Mouse (Mus musculus): ENCODE measurements around the gene Hltf.
"Not testable (repeated sequence)": the region's sequence is repeated elsewhere in the genome, so short reads cannot be mapped to it uniquely, and the experiment has no call there.

Gene Hltf

DNA sequence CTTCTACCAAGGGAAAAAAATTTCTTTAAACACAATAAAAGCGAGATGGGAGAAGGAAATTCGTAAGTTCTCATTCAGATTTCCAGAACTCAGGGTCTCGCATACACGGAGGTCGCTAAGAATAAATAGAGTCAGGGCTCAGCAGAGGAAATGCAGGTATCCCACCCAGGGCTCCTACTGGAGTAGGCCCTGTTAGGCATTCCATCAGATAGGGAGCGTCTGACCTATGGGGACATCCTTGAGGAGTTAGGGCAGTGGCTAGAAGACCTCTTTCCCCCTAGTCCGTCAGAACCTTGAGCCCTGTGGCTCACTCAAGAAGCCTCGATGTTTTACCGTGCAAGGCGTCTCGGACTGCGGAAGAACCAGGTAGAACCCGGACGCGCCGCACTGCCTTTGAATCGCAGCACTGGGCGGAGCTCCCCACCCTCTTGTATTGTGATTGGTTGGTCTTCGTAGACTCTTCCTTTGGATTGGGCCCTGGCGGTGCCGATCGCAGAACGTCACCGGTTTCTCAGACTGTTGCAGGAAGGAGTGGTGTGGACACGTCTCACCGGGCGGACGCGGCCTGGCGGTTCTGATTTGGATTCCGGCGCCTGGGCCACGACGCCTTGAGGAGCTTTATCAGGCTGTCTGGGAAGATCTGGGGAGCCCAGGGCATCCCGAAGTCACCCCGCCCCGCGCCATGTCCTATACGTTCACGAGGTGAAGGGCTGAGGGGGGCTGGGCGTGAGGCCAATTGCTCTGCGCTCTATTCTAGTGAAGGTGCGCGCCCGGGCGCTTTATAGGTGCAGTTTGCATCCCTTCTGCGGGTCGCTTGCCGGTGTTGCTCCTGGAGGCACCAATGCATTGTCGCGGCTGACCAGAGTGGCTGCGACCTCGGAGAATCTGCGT is at the start of gene Hltf:
Hltf (plus strand) TSS at position 506 of the 891 bp plus-strand sequence.
- DNase-seq (ENCODE audit: low read depth) = peak; percentile 84

DNA sequence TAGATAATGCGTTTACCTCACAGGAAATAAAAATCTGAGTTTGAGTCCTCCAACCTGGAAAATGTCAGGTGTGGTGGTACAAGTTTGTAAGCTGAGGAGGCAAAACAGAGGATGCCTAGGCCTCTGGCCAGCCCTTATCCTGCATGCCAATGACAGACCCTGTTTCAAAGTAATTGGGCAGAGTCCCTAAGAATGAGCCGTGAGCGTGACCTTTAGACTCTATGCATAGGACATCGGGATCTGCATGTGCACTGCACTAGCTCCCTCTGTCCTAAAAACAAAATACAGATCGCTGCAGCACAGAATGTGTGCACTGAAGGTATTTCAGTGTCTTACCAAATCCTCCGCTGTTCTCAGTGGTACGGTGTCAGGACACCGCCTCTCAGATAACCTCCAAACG is 47.1 kb upstream of the Hltf start:
- DNase-seq (ENCODE audit: low read depth) = no peak

DNA sequence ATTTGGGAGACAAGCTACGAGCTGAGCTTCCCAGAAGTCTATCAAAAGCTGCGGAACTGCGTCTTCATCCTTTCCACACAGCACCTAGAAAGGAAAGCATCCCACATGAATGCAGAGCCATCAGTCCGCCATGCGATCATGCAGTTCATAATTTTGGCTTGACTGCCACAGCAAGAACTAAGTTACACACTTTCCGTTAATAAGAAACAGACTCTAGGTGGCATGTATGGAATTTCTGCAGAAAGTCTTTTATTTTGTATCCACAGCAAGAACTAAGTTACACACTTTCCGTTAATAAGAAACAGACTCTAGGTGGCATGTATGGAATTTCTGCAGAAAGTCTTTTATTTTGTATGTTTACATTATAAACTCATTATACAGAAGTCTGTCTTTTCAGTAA is 46.7 kb upstream of the Hltf start:
- DNase-seq (ENCODE audit: low read depth) = not testable (repeated sequence)

DNA sequence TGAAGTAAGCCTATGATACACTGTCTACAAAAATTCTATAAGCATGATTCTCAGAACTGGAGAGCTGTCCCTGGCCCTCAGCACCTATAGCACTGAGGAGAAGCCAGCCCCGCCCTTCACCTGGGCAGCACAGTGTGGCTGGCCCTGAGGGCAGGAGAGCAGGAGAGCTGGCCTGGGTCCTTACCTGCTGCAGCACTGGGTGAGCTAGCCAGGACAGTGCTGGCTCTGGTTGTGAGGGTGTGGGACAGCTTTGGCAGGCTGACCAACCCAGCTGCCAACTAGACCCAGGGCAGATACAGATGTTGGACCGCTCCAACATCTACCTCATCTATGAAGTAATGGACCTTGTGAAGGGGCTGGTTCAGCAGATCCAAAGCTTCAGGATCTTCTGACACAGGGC is 43.2 kb upstream of the Hltf start:
- DNase-seq (ENCODE audit: low read depth) = no peak

DNA sequence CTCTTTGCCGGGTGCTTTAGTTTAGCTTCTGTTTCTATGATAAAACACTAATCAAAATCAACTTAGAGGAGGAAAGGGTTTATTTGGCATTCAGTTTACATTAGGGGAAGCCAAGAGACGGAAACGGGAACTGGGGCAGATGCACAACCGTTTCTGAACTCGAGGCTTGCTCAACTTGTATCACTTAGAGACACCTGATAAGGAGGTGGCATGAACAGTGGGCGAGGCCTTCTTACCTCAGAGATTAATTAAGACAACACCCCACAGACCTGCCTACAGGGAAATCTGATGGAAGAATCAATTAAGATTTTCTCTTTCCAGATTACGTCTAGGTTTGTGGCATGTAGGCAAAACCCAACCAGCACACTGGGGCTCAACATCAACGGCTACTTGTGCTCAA is 39.5 kb upstream of the Hltf start:
- DNase-seq (ENCODE audit: low read depth) = no peak

DNA sequence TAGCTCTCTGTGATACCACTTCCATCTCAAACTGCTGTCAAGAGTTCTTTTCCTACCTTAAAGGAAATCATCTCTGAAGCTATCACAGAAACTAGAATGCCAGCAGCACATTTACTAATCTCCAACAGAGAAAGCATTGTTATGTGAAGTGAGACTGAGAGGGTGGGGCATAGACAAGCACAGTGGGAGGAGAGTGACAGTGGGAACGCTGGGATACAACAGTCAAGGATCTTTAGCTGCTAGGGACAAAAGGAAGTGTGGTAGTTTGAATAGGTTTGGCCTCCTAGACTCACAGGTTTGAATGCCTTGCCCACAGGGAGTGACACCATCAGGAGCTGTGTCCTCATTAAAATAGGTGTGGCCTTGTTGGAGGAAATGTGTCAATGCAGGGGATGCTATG is 33.8 kb upstream of the Hltf start:
- DNase-seq (ENCODE audit: low read depth) = no peak

DNA sequence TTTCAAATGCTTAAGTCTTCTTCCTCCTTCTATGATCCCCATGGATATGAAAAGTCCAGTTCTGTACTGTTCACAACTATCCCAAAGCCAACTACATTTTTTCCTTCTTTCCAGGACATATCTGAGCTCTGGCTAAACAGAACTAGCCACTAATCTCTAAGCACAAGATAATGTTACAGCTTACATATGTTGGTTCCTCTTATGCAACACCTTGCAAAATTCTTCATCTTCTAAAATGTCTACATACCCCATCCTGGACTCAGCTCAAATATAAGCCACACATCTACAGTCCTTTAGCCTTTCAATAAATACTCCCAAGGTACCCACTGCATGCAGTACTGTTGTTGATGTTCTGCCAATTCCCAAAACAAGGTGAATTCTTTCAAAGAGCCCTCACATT is 31.1 kb upstream of the Hltf start:
- DNase-seq (ENCODE audit: low read depth) = no peak

DNA sequence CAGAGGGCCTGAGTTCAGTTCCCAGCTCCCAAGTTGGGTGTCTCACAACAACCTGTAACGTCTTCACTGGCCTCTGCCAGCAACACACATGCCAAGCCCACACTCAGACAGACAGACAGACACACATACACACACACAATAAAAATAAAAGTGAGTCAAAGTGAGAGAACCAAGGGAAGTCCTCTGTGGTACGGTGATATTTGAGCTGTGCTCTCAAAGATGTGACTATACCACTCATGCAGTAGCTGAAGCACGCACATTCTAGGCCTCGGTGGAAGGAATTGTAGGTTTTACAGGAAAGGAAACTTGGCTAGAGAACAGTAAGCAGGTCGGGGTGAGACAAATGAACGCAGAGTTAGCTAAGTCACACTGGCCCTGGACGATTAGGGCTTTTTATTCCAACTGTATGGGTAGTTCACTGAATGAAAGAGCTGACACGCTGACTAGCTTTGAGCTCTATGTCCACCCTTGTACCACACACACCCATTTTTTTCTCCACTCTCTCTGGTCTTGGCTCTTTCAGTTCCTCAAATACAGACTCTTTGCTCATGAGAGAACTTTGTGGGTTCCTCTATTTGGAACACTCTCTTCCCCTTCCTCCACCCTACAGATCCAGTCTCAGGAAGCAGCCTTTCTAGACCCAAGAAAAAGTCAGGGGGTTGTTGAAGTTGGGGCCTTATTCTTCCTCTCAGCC is 30.5 kb upstream of the Hltf start:
- DNase-seq (ENCODE audit: low read depth) = peak; percentile 30

DNA sequence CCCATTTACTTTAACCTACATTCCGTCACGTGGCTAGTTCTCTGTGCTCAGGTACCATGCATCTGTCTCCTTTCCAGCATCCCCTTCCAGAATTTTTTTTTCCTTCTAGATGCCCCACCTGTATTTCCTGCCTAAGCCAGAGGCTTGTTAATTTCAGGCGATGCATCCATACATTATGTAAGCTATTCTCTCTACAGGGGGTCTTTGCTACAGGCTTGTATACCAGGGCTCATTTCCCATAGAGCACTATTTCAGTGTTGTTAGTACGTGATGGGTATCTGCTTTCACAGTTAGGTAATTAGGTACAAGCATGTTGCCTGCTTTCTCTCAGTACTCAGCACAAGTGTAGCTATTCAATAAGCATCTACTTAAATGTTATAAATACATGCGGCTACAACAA is 29.8 kb upstream of the Hltf start:
- no peak for DNase-seq (ENCODE audit: low read depth)

DNA sequence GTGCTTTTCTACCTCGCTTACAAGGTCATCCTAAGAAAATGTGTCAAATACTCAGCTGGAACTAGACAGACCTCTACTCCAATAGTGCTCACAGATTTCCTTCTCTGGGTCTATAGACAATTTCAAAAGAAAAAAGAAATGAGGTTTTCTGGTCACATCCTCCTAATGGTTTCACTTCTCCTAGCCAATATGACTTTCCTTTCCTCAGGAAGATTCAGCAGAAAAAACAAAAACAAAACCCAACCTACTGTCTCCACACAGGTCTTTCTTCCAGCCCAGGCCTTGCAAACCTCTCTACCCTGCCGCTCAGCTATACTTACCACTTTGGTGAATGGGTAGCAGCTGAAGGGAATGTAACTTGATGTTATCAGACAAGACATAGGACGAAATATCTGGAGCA is 29.0 kb upstream of the Hltf start:
- no peak for DNase-seq (ENCODE audit: low read depth)

DNA sequence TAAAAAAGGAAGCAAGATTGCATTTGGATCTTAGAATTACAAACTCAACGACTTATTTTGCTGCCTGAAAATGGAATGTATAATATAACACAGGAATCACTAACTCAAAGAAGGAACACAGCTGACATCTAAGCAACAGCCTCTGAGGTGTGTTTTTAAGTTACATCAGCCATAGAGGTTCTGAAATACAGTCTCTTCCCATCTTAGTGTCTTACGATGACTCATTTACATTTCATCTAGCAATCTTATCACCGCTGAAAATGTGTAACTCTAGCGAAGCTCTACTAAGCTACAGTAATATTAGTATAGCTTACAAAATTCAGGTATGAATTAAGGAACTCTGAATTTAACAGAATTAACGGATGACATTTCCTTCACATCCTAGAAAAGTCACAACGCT is 26.8 kb upstream of the Hltf start:
- no peak for DNase-seq (ENCODE audit: low read depth)

DNA sequence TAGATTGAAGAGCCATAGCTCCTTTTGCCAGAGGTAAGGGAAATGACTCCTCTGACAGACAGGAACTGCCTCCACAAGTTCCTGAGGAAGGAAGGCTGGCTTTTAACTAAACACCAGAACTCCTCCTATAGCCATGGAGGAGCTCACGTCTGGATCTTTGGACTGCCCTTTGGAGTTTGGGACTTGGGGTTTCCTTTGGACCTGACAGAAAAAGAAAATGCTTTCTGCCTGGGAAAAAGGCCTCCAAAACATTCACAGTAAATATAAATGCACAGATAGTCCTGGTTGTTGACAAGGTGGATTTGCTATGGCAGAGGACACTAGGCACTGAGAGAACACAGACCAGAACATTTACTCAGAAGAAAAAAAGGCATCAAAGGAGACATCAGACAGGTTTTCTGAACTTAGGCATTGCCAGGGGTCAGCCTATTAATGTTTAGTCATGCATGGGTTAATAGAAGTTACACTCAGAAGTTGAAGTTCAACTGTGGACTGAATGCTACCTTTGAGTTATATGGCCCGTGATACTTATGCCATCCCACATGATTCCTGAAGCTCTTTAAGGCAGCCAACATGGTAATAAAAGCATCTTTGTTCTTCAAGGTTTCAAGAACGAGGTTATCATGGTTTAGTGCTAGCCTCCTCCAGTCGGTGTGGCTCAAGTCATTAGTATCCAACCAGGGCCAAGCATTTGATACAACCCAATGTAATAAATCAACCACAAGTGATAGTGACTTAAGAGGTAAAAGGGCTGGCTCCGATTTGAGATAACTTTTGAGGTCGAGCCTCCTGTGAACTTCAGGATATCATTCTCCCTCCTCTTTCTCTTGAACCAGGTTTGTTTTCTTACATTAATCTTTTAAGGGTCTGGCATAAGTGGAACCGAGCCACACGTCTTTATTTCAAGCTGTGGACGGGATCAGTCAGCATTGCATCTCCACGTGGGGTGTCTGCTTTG is 23.6 kb upstream of the Hltf start:
- DNase-seq (ENCODE audit: low read depth) = no peak

DNA sequence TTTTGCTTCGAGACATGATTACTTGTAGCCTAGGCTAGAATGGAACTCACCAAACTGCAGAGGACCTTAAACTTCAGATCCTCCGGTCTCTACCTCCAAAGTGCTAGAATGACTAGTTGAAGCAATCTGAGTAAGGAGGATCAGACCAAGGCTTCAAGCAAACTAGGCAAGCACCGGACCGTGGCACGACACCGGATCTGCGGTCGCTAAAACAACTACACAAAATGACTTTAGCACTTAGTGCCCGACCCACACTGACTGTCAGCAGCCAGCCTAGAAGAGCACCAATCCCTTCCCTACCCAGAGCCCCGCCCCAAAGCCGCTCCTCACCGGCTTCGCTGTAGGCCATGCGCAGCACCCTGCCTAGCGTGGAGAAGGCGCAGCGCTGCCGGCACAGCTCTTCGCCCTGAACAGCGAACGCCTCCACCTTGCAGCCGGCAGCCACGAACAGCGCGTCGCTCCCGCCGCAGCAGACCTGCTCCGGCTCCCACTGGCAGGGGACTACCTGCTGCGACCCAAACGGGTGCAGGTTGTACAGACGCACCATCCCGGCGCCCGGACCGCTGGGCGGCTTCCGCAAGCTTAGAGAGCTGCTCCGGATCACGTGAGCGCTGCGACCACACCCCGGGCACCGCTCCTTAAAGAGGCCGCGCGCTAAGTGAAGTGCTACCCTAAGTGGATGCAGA is 22.7 kb upstream of the Hltf start, which contains the start of gene Hps3:
Hps3 (minus strand) TSS at position 597 of the 686 bp plus-strand sequence.
- DNase-seq (ENCODE audit: low read depth) = peak; percentile 70

DNA sequence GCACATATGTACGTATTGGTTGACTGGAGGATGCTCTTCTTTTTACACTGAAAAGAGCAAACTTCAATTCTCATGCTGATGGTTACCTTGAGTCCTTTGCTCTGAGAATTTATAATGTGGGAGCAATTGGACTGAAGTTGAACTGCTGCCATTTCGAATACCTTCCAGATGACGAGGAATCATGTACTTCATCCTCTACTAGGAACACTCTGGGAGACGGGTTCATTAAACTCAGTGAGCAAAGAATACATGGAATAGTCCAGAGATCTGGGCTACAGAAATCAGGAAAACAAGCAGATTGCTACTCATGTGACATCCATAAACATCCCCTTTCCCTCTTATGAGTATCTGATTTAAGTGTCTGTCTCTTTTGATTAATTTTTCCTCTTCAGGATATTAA is 21.5 kb upstream of the Hltf start:
- DNase-seq (ENCODE audit: low read depth) = no peak

DNA sequence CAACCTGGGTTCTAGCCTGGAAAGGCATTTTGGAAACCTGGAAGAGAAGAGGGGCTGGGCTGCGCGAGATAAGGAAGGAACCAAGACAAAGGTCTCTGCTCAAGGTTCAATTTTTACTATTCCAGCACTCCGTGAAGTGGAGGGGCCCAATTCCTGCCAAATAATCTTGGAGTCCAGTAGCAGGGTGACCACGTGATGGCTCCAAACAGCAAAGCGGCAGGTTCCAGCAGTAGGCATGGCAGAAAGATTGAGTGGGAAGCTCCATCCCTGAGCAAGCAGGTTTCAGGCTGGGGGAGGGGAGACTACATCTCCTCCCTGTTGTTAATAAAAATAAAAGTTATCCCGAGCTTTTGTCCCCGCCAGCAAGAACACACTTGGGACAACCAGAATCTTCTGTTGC is 16.1 kb upstream of the Hltf start:
- DNase-seq (ENCODE audit: low read depth) = not testable (repeated sequence)

DNA sequence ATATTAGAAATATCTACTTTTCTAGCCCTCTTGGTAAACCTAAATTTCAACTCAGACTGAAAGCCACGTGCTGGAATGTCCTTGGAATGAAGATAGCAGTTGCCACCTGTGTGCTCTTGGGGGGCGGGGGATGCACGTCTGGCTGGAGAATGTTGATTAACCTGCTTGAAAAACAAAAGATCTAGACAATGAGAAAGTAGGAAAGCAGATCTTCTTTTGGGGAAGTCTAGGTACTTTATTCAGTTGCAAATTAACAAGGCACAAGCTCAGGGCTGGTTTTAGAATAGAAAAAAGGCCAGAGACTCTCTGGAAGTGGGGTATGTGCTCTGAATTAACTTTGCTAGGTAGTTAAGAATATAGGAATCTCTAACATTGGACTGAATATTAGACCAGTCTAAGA is 12.9 kb upstream of the Hltf start:
- not testable (repeated sequence) for DNase-seq (ENCODE audit: low read depth)

DNA sequence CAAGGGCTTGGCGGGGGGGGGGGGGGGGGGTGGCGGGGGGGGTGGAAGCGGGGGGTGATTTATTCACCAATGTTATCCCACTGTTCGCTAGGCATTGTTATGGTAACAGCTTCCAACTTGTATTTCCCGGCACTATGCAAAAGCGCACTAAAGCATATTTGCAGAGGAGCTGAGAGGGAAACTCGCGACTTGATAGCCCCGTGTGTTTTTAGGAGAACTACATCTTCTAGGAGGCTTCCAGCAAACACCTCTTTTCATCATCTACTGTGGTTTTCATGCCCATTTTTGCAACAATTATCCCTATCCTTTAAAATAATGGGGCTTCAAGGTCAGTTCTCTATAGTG is 558 bp downstream of the Hltf start:
- no peak for DNase-seq (ENCODE audit: low read depth)

DNA sequence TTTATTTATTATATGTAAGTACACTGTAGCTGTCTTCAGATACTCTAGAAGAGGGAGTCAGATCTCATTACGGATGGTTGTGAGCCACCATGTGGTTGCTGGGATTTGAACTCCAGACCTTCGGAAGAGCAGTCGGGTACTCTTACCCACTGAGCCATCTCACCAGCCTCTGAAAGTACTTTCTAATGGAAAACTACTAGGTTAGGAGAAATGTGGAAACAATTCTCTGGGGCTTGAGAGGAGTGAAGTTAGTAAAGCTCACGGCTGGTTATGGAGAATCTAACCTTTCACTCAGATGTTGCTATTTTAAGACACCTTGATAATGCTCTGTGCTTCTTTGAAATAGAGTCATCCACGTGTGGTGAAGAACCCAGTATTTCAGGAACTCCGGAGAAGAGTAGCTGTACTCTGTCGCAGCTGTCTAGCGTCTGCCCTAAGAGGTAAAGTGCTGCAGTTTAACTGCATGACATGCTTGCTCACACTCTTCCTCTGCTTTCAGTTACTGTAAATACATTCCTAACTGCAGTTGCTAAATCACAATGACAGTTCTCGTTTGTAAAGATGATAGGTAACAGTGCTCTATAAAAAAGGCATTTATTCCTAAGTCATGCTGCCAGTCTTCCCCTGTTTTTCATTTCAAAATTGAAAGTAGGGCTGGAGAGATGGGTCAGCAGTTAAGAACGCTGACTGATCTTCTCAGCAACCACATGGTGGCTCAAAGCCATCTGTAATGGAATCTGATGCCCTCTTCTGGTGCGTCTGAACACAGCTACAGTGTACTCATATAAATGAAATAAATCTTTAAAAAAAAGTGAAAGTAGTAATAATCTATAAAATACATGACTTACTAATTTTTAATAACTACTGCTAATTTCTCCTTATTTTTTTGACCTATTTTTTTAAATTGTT is 18.8 kb downstream of the Hltf start:
- no peak for DNase-seq (ENCODE audit: low read depth)

DNA sequence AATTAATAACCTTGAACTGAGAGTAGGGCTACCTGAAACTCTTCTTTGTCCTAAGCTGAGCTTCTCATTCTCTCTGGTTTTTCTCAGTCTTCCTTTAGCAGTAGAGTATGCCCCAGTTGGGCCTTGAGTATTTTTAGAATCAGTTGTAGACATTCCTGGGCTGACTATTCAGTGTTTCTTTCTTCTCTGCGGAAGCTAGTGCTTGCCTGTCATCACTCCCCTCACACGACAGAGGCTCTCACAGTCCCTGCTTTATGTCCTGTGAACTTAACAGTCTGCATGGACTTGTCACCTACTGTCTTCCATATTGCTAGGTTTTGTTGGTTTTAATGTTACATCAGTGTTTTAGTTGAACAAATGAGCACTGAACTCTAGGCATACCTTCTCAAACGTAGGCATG is 24.6 kb downstream of the Hltf start:
- no peak for DNase-seq (ENCODE audit: low read depth)

DNA sequence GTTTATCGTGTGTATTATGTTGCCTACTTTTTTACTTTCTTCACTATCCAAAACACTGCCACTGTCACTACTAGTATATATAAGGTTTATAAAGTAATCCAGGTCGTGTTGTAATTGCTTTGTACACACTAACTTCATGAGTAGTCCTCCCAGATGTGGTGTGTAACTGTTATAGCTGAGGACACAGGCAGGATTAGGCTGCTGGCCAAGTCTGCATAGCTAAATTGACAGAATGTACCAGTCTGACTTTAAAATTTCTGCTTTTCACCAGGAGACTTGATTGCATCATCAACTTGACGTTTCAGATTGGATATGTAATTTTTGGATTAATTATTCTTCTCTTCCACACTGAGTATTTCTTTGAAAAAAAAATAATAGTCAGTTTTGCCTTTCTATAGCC is 46.2 kb downstream of the Hltf start:
- DNase-seq (ENCODE audit: low read depth) = no peak

DNA sequence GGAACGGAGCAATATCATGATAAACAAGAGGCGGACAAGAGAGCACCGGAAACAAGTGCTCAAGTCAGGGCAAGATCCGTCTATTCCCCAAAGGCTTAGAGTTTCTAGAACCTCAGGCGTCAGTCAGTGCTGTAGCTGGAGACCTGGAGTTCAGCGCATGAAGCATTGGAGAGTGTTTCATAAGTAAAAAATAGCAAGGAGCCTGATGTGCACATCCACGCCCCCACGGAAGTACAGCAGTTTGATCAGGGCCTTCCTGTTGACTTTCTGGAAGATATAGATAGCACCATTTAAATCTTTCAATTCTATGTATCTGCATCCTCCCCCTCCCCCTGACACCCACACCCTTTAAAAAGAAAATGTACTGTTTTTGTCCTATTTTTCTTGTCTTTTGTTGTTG is 46.7 kb downstream of the Hltf start:
- no peak for DNase-seq (ENCODE audit: low read depth)
